Mouse (Mus musculus): ENCODE measurements around the gene Pak7.

Pak7 gene

GRCm38 (mm10) chr2:136048464-136048863 is 339.3 kb downstream of the Pak7 start:
- DNase-seq (ENCODE audit: low read depth, low spot score) = no peak

All from R1 (cell line).